Mouse (Mus musculus): ENCODE measurements at regions not wholly inside any gene's neighbourhood (a gene's known extent, or its start where the extent isn't known, plus 50 kb on each side); places are given as distances from the start of the nearest gene placed in this dataset.

GRCm38 (mm10) chrX:103579484-103579883 is 50.9 kb upstream of the Zcchc13 start:
- TF ChIP-seq MAZ (IDR thresholded peaks at IDR 0.05; ENCODE audit: low read depth, low read length), result no peak
- TF ChIP-seq E2F4 (IDR thresholded peaks at IDR 0.05; ENCODE audit: insufficient replicate concordance, low read depth, low read length), result no peak
- in situ Hi-C loops (cut with MboI; ENCODE audit: low pct_ligation_motif_present, low pct_unique_long_range_greater_than_20kb, low sequenced_read_pairs), result no loop called here

More at GRCm38 (mm10) chrX:103579484-103579883, 50.9 kb upstream of the Zcchc13 start:
- no peaks in the 10 kb centered on the region for H3K4me1 ChIP-seq (ENCODE audit: control insufficient read depth in 1 of 2, insufficient read depth in 2 of 2)
- no peak overlapping the region for H3K27ac ChIP-seq (ENCODE audit: insufficient read depth, low read depth)
- H3K79me2 ChIP-seq (replicated peaks; ENCODE audit: control insufficient read depth, extremely low read depth, insufficient read depth, poor library complexity, severe bottlenecking), result no peaks in the 10 kb centered on the region
- DNase-seq (ENCODE audit: extremely low read depth), result no peak
- dilution Hi-C loops (cut with MboI; ENCODE audit: extremely low pct_ligation_motif_present, extremely low pct_unique_long_range_greater_than_20kb, low sequenced_read_pairs), result no loop called here
- H3K27me3 ChIP-seq (replicated peaks), result no peaks in the 10 kb centered on the region
- peaks cover 2 to 15% of the 10 kb centered on the region in 2 experiments for H3K36me3 ChIP-seq (replicated peaks in 1 of 2; ENCODE audit: control insufficient read depth in 1 of 2, insufficient read depth in 1 of 2, low read length in 1 of 2)
- no peaks in the 10 kb centered on the region for H3K9me3 ChIP-seq (replicated peaks; ENCODE audit: low read length)
- no peak overlapping the region for H3K4me2 ChIP-seq (ENCODE audit: insufficient read depth, low read depth, poor library complexity, severe bottlenecking)
- no peak overlapping the region for H3K9ac ChIP-seq (ENCODE audit: insufficient read depth, low read depth)
- no peak overlapping the region for H3K4me3 ChIP-seq (replicated peaks in 1 of 3; ENCODE audit: low read depth in 2 of 3, low read length in 2 of 3, poor library complexity in 1 of 3)
